8 mouse cellular contexts compared by ENCODE assay signal in the genomic region with DNA sequence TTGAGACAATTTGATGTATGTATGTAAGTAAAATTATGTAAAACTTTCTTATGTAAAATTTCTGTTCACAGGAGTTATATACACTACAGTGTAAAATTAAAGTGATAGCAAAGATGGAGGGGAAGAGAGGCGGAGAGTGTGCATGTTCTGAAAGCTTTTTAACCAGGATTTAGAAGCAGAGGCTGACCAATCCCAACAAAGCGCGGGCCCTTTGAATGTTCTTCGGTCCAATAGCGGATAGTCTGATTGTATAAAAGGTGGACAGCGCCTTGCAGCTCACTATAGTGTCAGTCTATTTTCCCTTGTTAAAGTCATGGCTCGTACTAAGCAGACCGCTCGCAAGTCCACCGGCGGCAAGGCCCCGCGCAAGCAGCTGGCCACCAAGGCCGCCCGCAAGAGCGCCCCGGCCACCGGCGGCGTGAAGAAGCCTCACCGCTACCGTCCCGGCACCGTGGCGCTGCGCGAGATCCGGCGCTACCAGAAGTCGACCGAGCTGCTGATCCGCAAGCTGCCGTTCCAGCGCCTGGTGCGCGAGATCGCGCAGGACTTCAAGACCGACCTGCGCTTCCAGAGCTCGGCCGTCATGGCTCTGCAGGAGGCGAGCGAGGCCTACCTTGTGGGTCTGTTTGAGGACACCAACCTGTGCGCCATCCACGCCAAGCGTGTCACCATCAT. TPM values are rescaled to one million over a fixed set of nuclear protein-coding genes. Genes with fewer than 3 reads are reported as not detected.
A peak's percentile ranks its signal among the peaks of the same experiment; 100 is the strongest.
DNase-seq lines count a peak whose midpoint lies in the region; ATAC-seq and TF ChIP-seq lines count a peak whose summit lies in the region.
"Not testable (repeated sequence)": the region's sequence is repeated elsewhere in the genome, so short reads cannot be mapped to it uniquely, and the experiment has no call there.

A gene (plus strand): TSS at position 201 of the 675 bp plus-strand sequence.

- H3K9ac ChIP-seq in heart, embryonic 14.5 days (ENCODE audit: low read length), result peak within 1 kb of the TSS; percentile 76
- H3K9ac ChIP-seq in liver, embryonic 12.5 days, result peak within 1 kb of the TSS; percentile 84
- peak within 1 kb of the TSS; percentile 45 for H3K9ac ChIP-seq in stomach, embryonic 14.5 days (replicated peaks; ENCODE audit: low read depth, low read length)

- peak within 1 kb of the TSS; percentile 70 for H3K4me2 ChIP-seq in heart, embryonic 14.5 days (ENCODE audit: low read length)
- peak within 1 kb of the TSS; percentile 72 for H3K4me2 ChIP-seq in liver, embryonic 12.5 days
- H3K4me2 ChIP-seq in stomach, embryonic 14.5 days (replicated peaks; ENCODE audit: low read depth, low read length), result peak within 1 kb of the TSS; percentile 53

- H3K9me3 ChIP-seq in heart, embryonic 14.5 days (ENCODE audit: control insufficient read depth, low read length); liver, embryonic 12.5 days (replicated peaks); stomach, embryonic 14.5 days (ENCODE audit: control insufficient read depth, low read depth, low read length): not testable (repeated sequence)

- H3ac ChIP-seq in C2C12 (ENCODE audit: control insufficient read depth, insufficient read length, low read depth), result peak within 1 kb of the TSS; percentile 67

- H3K4me3 ChIP-seq in C2C12 (ENCODE audit: insufficient read depth, poor library complexity, severe bottlenecking), result peak within 1 kb of the TSS; percentile 14
- H3K4me3 ChIP-seq in brown adipose tissue, adult 24 weeks (ENCODE audit: insufficient read depth, low read depth, low read length), result peak within 1 kb of the TSS; percentile 69
- H3K4me3 ChIP-seq in heart, embryonic 14.5 days (ENCODE audit: control insufficient read depth in 1 of 2, insufficient read depth in 1 of 2, low read depth in 1 of 2, low read length in 2 of 2), result peak within 1 kb of the TSS; percentile 41 to 51
- peak within 1 kb of the TSS; percentile 59 for H3K4me3 ChIP-seq in liver, embryonic 12.5 days
- H3K4me3 ChIP-seq in stomach, embryonic 14.5 days (ENCODE audit: low read depth, low read length), result peak within 1 kb of the TSS; percentile 37

- not testable (repeated sequence) for H3K79me2 ChIP-seq in C2C12 (ENCODE audit: control insufficient read depth, insufficient read depth)

- peak; percentile 67 for ATAC-seq in erythroid progenitor cell, adult 5-6 weeks (replicated peaks; ENCODE audit: low FRiP score, poor library complexity, severe bottlenecking)
- ATAC-seq in heart, embryonic 14.5 days (ENCODE audit: insufficient number of reproducible peaks, insufficient read depth, low FRiP score, low read depth), result peak; percentile 78
- peak; percentile 80 for ATAC-seq in liver, embryonic 12.5 days
- peak; percentile 89 for ATAC-seq in stomach, embryonic 14.5 days (ENCODE audit: insufficient number of reproducible peaks, insufficient read depth, low FRiP score, low read depth)

- H3K27ac ChIP-seq in brown adipose tissue, adult 24 weeks (replicated peaks; ENCODE audit: low read depth, low read length), result peak within 1 kb of the TSS; percentile 39
- peak within 1 kb of the TSS; percentile 93 to 94 for H3K27ac ChIP-seq in heart, embryonic 14.5 days (replicated peaks in 1 of 2; ENCODE audit: control insufficient read depth in 1 of 2, insufficient read depth in 1 of 2, low read depth in 2 of 2, low read length in 2 of 2)
- peak within 1 kb of the TSS; percentile 100 for H3K27ac ChIP-seq in liver, embryonic 12.5 days
- H3K27ac ChIP-seq in stomach, embryonic 14.5 days (ENCODE audit: low read length), result peak within 1 kb of the TSS; percentile 96

- whole genome bisulfite sequencing in heart, embryonic 14.5 days, result under 1% methylated on average over 16 of the region's 47 CpGs
- WGBS in liver, embryonic 12.5 days (ENCODE audit: insufficient replicate concordance), result under 1% methylated on average over 16 of the region's 47 CpGs
- under 1% methylated on average over 18 of the region's 47 CpGs for WGBS in stomach, embryonic 14.5 days

- not testable (repeated sequence) for H3K4me1 ChIP-seq in brown adipose tissue, adult 24 weeks (ENCODE audit: control insufficient read depth, insufficient read depth, insufficient read length, low read length)
- H3K4me1 ChIP-seq in heart, embryonic 14.5 days (ENCODE audit: control insufficient read depth in 2 of 2, insufficient read depth in 2 of 2, low read length in 2 of 2), result peaks cover 0 to 18% of the 10 kb centered on the region in 2 experiments; a peak in 2 of 4 replicates
- peaks cover 56% of the 10 kb centered on the region for H3K4me1 ChIP-seq in liver, embryonic 12.5 days
- peaks cover 18% of the 10 kb centered on the region for H3K4me1 ChIP-seq in stomach, embryonic 14.5 days (ENCODE audit: control insufficient read depth, insufficient read depth, low read length)

- not testable (repeated sequence) for TF ChIP-seq CTCF in C2C12 (IDR thresholded peaks at IDR 0.05; ENCODE audit: control insufficient read depth, insufficient read depth, insufficient read length)

- not testable (repeated sequence) for H3K27me3 ChIP-seq in C2C12 (ENCODE audit: control insufficient read depth, insufficient read depth, insufficient read length); heart, embryonic 14.5 days (ENCODE audit: control insufficient read depth, insufficient read depth, low read length); liver, embryonic 12.5 days (replicated peaks); stomach, embryonic 14.5 days (ENCODE audit: control insufficient read depth, insufficient read depth, low read length)

- H3K36me3 ChIP-seq in C2C12 (ENCODE audit: control insufficient read depth, insufficient read depth); heart, embryonic 14.5 days (ENCODE audit: control insufficient read depth, insufficient read depth, low read length); liver, embryonic 12.5 days; stomach, embryonic 14.5 days (ENCODE audit: control insufficient read depth, insufficient read depth, low read length): not testable (repeated sequence)

- peak; percentile 95 for DNase-seq in kidney, postnatal 10 days
- peak; percentile 84 for DNase-seq in naive thymus-derived CD4-positive, alpha-beta T cell, adult 2 months (ENCODE audit: low read depth)

- H3K79me3 ChIP-seq in C2C12 (ENCODE audit: low read depth), result not testable (repeated sequence)

RNA-seq across cellular contexts. Expression of the gene that starts here (rescaled TPM):
- 2.0 TPM for polyA plus RNA-seq in C2C12 (2012; fragmentation: generic; extraction: Trizol)
- not detected in 2 replicates for polyA plus RNA-seq in brown adipose tissue, adult 24 weeks (2012; ENCODE audit: insufficient read depth, insufficient read length, missing spikeins)
- 1,233 and 1,450 TPM in 2 replicates for total RNA-seq in erythroid progenitor cell, adult 5-6 weeks (2015; ENCODE audit: low replicate concordance)
- total RNA-seq in erythroid progenitor cell, adult 5-6 weeks (2017; ENCODE audit: low replicate concordance), result 1,686 and 1,833 TPM in 2 replicates
- polyA plus RNA-seq in heart, embryonic 14.5 days (2014; fragmentation: Nextera tagmentation; extraction: Ambion mirVana), result 4.6 and 6.7 TPM in 2 replicates
- 15.2 and 16.6 TPM in 2 replicates for polyA plus RNA-seq in liver, embryonic 12.5 days (2016; fragmentation: Nextera tagmentation; extraction: Ambion mirVana)
- polyA plus RNA-seq in stomach, embryonic 14.5 days (2014; fragmentation: Nextera tagmentation; extraction: Ambion mirVana), result 11.1 and 11.8 TPM in 2 replicates

Comparison
In these comparisons a context has a peak if more than half of its experiments do, and no peak if none do; other contexts are left out.
1. Peak in every context shown above with its lines: DNase-seq, ATAC-seq, H3K4me3 ChIP-seq and H3K27ac ChIP-seq.
2. H3K4me3 ChIP-seq: peak in every context shown above with its lines; median percentile 69 in brown adipose tissue, adult 24 weeks; 59 in liver, embryonic 12.5 days; 46 in heart, embryonic 14.5 days; 37 in stomach, embryonic 14.5 days; 14 in C2C12.
3. H3K27ac ChIP-seq: peak in every context shown above with its lines; median percentile 100 in liver, embryonic 12.5 days; 96 in stomach, embryonic 14.5 days; 94 in heart, embryonic 14.5 days; 39 in brown adipose tissue, adult 24 weeks.